Mouse (Mus musculus) layer of hippocampus, postnatal 25 days (tissue): ENCODE measurements at regions not wholly inside any gene's neighbourhood (a gene's known extent, or its start where the extent isn't known, plus 50 kb on each side); places are given as distances from the start of the nearest gene placed in this dataset.

Source experiments
- DNase-seq, 2 experiments: peaks; one replicate each; pipeline ENCODE4 v3.0.0; 2022; ENCODE audit warnings: mixed read lengths in 2 of 2, low spot score in 1 of 2; ENCODE audit errors: extremely low spot score in 1 of 2

- no peak for DNase-seq
Observed at GRCm38 (mm10) chr1:90543801-90544795, 58.7 kb upstream of the Cops8 start.

- DNase-seq, result no peak
Observed at GRCm38 (mm10) chr1:90544821-90545536, 57.8 kb upstream of the Cops8 start.

GRCm38 (mm10) chr1:90552644-90553043 is 50.1 kb upstream of the Cops8 start:
- no peak for DNase-seq
